Mouse (Mus musculus): Measurements from ENCODE around the gene Irgq.
"Not testable (repeated sequence)": the region's sequence is repeated elsewhere in the genome, so short reads cannot be mapped to it uniquely, and the experiment has no call there.

The Irgq gene

DNA sequence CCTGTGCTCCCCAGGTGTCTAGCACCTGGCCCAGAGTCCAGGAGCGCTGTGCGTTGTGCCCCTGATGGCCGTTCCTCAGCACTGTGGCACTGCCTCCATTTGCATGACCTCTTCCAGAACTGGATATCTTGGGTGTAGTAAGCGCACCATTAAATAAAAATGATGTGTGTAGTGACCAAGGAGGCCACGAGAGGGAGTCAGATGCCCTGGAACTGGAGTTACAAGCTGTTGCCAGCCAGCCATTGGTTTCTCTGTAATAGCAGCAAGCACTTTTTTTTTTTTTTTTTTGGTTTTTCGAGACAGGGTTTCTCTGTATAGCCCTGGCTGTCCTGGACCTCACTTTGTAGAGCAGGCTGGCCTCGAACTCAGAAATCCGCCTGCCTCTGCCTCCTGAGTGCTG lies 14.2 kb upstream of the Irgq start:
- DNase-seq (ENCODE audit: low spot score in 2 of 2), result peak in 1 of 2 experiments; percentile 43

DNA sequence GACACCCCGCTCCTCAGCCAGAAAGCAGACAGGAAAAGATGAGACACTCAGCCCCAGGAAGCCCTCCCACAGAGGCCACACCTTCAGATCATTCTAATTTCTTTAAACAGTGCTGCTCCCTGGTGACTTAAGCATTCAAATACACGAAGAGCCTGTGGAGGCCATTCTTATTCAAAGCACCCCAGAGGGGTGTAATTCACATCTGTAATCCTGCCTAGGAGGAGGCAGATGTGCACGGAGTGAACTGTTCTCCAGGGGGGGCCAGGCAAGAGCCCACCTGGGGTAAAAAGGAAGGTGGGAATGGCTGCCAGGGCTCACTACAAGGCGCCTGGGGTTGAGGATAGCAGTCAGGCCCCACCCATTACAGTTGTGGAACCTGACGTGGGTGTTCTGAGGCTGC lies 13.4 kb upstream of the Irgq start:
- no peak for DNase-seq (ENCODE audit: low spot score in 2 of 2)

DNA sequence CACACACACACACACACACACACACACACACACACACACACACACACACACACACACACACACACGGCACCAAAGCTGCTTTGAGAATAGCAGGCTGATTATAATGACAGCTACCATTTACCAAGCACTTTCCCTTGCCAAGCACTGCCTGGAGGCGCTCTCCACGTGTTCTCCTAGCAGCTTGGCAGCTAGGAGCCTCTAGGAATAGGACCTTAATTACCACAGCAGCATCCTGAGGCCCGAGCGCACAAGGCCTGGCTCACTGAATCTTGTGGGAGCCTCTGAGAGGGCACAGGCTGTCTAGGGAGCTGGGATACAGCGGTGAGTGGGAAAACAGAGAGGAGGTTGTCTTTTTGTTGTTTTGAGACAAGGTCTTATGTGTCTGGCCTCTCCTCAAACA lies 12.8 kb upstream of the Irgq start:
- DNase-seq (ENCODE audit: low spot score in 2 of 2), result no peak

GRCm38 (mm10) chr7:24519130-24519529 lies 11.4 kb upstream of the Irgq start:
- no peak for DNase-seq (ENCODE audit: low spot score in 2 of 2)

DNA sequence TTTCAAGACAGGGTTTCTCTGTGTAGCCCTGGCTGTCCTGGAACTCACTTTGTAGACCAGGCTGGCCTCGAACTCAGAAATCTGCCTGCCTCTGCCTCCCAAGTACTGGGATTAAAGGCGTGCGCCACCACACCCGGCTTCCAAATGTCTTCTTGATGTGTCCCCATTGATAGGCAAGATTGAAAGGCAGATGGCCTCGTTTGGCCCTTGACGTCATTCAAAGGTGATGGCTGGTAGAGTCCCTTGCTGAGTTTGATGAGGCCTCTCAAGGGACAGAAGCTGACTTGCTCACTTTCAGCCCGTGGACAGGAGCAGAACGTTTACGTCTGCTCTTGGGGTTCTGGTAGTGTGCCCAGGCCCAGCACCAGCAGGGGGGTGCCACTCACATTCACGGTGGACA lies 10.4 kb upstream of the Irgq start:
- DNase-seq (ENCODE audit: low spot score in 2 of 2), result not testable (repeated sequence)

DNA sequence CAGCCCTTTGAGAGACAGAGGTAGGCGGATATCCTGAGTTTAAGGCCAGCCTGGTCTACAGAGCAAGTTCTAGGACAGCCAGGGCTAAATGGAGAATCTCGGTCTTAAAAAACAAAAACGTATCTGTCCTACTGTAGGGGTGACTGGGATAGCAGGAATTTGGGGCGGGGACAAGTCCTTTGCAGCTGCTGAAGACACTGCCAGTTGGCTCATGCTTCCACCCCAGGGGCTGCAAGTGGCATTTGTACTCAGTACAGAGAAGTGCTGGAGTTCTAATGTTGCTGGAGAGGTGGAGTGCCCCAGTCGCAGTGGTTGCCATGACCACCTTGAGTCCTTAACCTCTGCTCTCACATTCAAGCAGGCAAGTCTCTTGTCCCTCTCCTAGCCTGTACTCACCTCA lies 7.7 kb upstream of the Irgq start:
- no peak for DNase-seq (ENCODE audit: low spot score in 2 of 2)

DNA sequence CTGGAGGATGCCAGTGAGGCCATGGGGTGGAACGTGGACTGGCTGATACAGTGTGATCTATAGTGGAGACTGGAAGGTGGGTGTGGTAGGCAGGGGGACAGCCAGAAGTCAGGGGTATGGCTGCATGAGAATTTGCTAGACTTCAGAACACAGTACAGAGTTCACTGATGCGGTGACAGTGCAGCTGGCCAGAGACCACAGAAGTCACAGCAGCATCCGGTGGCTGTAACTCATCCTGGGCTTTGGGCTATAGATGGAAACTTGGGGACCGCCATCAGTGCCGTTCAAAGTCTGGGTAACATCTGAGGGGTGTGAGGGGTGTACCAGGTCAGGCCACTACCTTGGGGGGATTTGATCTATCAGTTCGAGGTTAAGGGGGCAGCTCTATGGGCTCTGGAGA lies 6.8 kb upstream of the Irgq start:
- DNase-seq (ENCODE audit: low spot score in 2 of 2), result no peak

DNA sequence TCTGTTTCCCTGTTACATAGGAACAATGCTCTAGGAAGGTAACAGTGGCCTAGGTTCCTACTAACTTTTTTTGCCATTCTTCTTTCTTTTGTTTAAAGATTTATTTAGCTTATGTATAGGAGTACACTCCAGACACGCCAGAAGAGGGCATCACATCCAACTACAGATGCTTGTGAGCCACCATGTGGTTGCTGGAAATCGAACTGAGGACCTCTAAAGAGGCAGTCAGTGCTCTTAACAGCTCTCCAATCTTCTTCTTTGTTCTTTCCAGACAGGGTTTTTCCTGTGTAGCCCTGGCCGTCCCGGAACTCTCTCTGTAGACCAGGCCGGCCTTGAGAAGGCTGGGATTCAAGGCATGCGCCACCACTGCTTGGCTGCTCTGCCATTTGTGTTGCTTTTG lies 5.5 kb upstream of the Irgq start:
- DNase-seq (ENCODE audit: low spot score in 2 of 2), result no peak

GRCm38 (mm10) chr7:24525686-24526420 lies 4.6 kb upstream of the Irgq start:
- DNase-seq (ENCODE audit: low spot score in 2 of 2), result no peak

GRCm38 (mm10) chr7:24528861-24529260 lies 1.6 kb upstream of the Irgq start:
- DNase-seq (ENCODE audit: low spot score in 2 of 2), result no peak

GRCm38 (mm10) chr7:24529580-24529979 lies 909 bp upstream of the Irgq start:
- peak in 1 of 2 experiments; percentile 19 for DNase-seq (ENCODE audit: low spot score in 2 of 2)

DNA sequence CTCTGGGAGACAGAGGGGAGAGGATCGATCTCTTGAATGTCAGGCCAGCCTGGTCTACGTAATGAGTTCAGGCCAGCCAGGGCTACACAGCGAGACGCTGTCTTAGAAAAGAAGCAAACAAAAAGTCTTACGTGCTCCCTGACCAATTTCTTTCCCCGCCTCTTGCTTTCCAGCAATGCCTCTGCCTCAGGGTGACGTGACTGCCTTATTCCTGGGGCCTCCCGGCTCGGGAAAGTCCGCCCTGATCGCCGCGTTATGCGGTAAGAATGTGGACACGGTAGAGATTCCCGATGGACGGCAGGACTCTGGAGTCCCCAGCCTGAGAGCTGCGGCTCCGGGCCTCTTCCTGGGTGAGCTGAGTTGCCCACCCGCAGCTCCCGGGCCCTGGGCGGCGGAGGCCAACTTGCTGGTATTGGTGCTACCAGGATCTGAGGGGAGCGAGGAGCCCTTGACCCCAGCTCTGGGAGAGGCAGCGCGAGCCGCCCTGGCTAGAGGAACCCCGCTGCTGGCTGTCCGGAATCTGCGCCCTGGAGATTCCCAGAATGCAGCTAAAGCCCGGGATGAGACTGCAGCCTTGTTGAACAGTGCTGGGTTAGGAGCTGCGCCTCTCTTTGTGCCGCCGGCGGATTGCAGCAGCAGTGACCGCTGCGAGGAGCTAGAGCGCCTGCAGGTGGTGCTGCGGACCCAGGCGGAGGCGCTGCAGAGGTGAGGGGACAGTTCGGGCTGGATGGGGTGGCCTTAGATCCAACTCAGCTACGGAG lies 902 bp downstream of the Irgq start:
- peak; percentile 60 to 79 for DNase-seq (ENCODE audit: low spot score in 2 of 2)

- DNase-seq (ENCODE audit: low spot score in 2 of 2), result no peak
These were observed 2.6 kb downstream of the Irgq start for GRCm38 (mm10) chr7:24533031-24533571.

- DNase-seq (ENCODE audit: low spot score in 2 of 2), result no peak
These were observed 3.3 kb downstream of the Irgq start for GRCm38 (mm10) chr7:24533806-24534205.

GRCm38 (mm10) chr7:24534301-24534700 lies 3.8 kb downstream of the Irgq start:
- DNase-seq (ENCODE audit: low spot score in 2 of 2), result no peak

- no peak for DNase-seq (ENCODE audit: low spot score in 2 of 2)
These were observed 6.6 kb downstream of the Irgq start for GRCm38 (mm10) chr7:24537081-24537480.

DNA sequence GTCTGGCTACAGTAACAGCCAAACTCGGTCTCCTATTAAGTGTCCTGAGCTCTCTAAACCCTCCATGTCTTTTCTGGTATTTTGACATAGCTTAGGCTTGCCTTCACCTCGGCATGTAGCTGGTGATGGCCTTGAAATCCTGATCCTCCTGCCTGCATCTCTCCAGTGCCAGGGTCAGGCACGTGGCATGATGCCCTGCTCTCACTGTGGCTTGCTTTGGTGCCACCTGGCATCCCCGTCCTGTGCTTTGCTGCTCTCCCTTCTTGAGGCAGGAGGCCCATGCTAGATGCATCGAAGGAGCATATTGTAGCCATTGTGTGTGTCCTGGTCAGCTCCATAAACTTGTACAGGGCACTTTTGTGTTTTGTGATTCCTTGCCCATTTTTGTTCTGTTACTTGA lies 7.1 kb downstream of the Irgq start:
- no peak for DNase-seq (ENCODE audit: low spot score in 2 of 2)

- DNase-seq (ENCODE audit: low spot score in 2 of 2), result no peak
These were observed 7.7 kb downstream of the Irgq start for GRCm38 (mm10) chr7:24538154-24538553.

DNA sequence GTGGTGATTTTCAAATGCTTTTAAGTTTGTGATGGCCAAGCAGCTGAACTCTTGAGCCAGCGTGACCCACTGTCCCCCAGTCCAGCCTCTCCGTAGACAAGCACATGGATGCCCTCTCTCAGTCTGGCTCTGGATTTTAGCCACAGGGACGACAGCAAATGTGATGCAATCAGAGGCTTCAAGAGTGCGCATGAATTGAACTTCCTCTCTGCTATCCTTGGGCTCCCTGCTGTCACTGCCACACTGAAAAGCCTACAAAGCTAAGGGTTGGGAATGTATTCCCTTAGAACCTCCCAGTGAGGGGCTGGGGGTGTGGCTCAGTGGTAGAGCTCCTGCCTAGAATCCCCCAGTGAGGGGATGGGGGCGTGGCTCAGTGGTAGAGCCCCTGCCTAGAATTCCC lies 8.2 kb downstream of the Irgq start:
- no peak for DNase-seq (ENCODE audit: low spot score in 2 of 2)

GRCm38 (mm10) chr7:24539686-24540085 lies 9.2 kb downstream of the Irgq start:
- no peak for DNase-seq (ENCODE audit: low spot score in 2 of 2)

- DNase-seq (ENCODE audit: low spot score in 2 of 2), result no peak
These were observed 14.0 kb downstream of the Irgq start for GRCm38 (mm10) chr7:24544506-24544905.

DNA sequence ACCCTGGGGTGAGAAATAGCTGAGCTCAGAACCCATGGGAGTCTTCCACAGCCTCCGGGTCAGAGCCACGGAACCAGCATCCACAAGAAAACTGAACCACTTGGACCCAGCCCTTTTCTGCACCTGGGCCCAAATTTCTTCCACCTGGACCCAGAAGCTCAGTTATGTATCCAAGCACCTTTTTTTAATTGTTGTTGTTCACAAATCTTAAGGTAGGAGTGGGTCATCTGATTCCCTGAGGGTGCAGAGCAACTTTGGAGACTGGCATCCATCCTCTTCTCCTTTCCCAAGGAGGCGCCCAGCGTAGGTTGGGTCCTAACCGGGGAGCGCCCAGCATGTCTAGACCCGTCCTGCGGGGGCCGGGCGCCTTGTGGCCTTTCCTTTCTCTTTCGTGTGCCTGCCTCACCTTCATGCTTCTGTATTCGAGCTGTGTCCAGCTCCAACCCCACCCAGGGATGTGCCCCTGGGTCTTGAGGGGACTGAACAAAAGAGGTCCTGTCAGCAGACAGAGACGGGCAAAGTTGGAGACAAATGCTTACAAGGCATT lies 15.7 kb downstream of the Irgq start, which contains the start of the genes Pinlyp and Xrcc1:
Gene Pinlyp (minus strand): TSS at position 51 of the 547 bp plus-strand sequence.
Gene Xrcc1 (plus strand): TSS at position 222 of the 547 bp plus-strand sequence.
- DNase-seq (ENCODE audit: low spot score in 2 of 2), result peak in 1 of 2 experiments; percentile 14

Data from cerebellum, postnatal 4 days (tissue).